10 mouse cellular contexts compared by ENCODE assay signal in genomic region chr19:42000446-42000958, GRCm38 (mm10). TPM values are rescaled to one million over a fixed set of nuclear protein-coding genes. Genes with fewer than 3 reads are reported as not detected.
DNase-seq lines count a peak whose midpoint lies in the region; ATAC-seq and TF ChIP-seq lines count a peak whose summit lies in the region.
"Had no signal": no experiment of that assay in that cellular context is flagged by ENCODE, and none has a peak within 500 bp of the region (broad histone marks: within the 10 kb centered on the region; RNA-seq: fewer than 3 reads in every experiment).

No protein-coding gene starts in this region.

- WGBS in heart, embryonic 13.5 days, result 33% methylated on average over 4 of the region's 4 CpGs
- WGBS in liver, embryonic 11.5 days, result 62% methylated on average over 4 of the region's 4 CpGs

- H3K27ac ChIP-seq in heart, embryonic 13.5 days (replicated peaks), result peak overlapping the region; percentile 58
- peak overlapping the region; percentile 32 for H3K27ac ChIP-seq in liver, embryonic 11.5 days (ENCODE audit: low read depth, low read length)
- H3K27ac ChIP-seq: midbrain, embryonic 15.5 days had no signal

- peaks cover 4% of the 10 kb centered on the region for H3K36me3 ChIP-seq in C2C12 (ENCODE audit: control insufficient read depth, insufficient read depth)
- no peaks in the 10 kb centered on the region for H3K36me3 ChIP-seq in heart, embryonic 13.5 days
- no peaks in the 10 kb centered on the region for H3K36me3 ChIP-seq in liver, embryonic 11.5 days (ENCODE audit: control insufficient read depth, insufficient read depth, low read length)
- H3K36me3 ChIP-seq: midbrain, embryonic 15.5 days had no signal

- no peaks in the 10 kb centered on the region for H3K9me3 ChIP-seq in heart, embryonic 13.5 days
- H3K9me3 ChIP-seq in liver, embryonic 11.5 days (ENCODE audit: control insufficient read depth, low read length), result no peaks in the 10 kb centered on the region
- H3K9me3 ChIP-seq: midbrain, embryonic 15.5 days had no signal

- no peak overlapping the region for H3K4me2 ChIP-seq in heart, embryonic 13.5 days
- no peak overlapping the region for H3K4me2 ChIP-seq in liver, embryonic 11.5 days
- H3K4me2 ChIP-seq: midbrain, embryonic 15.5 days had no signal

- no peak for ATAC-seq in heart, embryonic 13.5 days (ENCODE audit: extremely low read depth, insufficient number of reproducible peaks, low FRiP score, low TSS enrichment)
- ATAC-seq in liver, embryonic 11.5 days (replicated peaks; ENCODE audit: low FRiP score), result no peak
- ATAC-seq: midbrain, embryonic 15.5 days had no signal

- H3K79me3 ChIP-seq in C2C12 (ENCODE audit: low read depth), result peaks cover 76% of the 10 kb centered on the region

- H3K79me2 ChIP-seq in C2C12 (ENCODE audit: control insufficient read depth, insufficient read depth), result peaks cover 92% of the 10 kb centered on the region

- TF ChIP-seq CTCF in C2C12 (IDR thresholded peaks at IDR 0.05; ENCODE audit: control insufficient read depth, insufficient read depth, insufficient read length), result no peak

- no peak overlapping the region for H3K4me3 ChIP-seq in C2C12 (ENCODE audit: insufficient read depth, poor library complexity, severe bottlenecking)
- H3K4me3 ChIP-seq in heart, embryonic 13.5 days, result no peak overlapping the region
- no peak overlapping the region for H3K4me3 ChIP-seq in liver, embryonic 11.5 days (ENCODE audit: low read depth, low read length)
- H3K4me3 ChIP-seq: midbrain, embryonic 15.5 days had no signal

- H3ac ChIP-seq in C2C12 (ENCODE audit: control insufficient read depth, insufficient read length, low read depth), result no peak overlapping the region

- no peaks in the 10 kb centered on the region for H3K27me3 ChIP-seq in C2C12 (ENCODE audit: control insufficient read depth, insufficient read depth, insufficient read length)
- H3K27me3 ChIP-seq in heart, embryonic 13.5 days (replicated peaks), result no peaks in the 10 kb centered on the region
- H3K27me3 ChIP-seq in liver, embryonic 11.5 days (replicated peaks; ENCODE audit: control insufficient read depth, insufficient read depth, low read length), result no peaks in the 10 kb centered on the region
- H3K27me3 ChIP-seq: midbrain, embryonic 15.5 days had no signal

- peak overlapping the region; percentile 58; the same call in 1 of the 2 replicates for H3K9ac ChIP-seq in heart, embryonic 13.5 days
- H3K9ac ChIP-seq in liver, embryonic 11.5 days (ENCODE audit: low read depth, low read length), result 0 out of 2 replicates have a peak overlapping the region, but pooled peaks have one; percentile 1
- H3K9ac ChIP-seq: midbrain, embryonic 15.5 days had no signal

- H3K4me1 ChIP-seq in heart, embryonic 13.5 days, result peaks cover 75% of the 10 kb centered on the region
- peaks cover 18% of the 10 kb centered on the region for H3K4me1 ChIP-seq in liver, embryonic 11.5 days (replicated peaks; ENCODE audit: control insufficient read depth, insufficient read depth, low read length)
- H3K4me1 ChIP-seq: midbrain, embryonic 15.5 days had no signal

- peak; percentile 30 for DNase-seq in gastrocnemius, adult 18-20 months (ENCODE audit: low spot score)
- DNase-seq in gastrocnemius, postnatal 25 days, result no peak
- no peak for DNase-seq in liver, embryonic 11.5 days (ENCODE audit: low spot score)
- DNase-seq in ovary, postnatal 36 days (ENCODE audit: low spot score), result no peak
- DNase-seq in thymus, postnatal 25 days, result no peak
- DNase-seq in retina, postnatal 1 day, result no peak
- DNase-seq: right cerebral cortex, postnatal 14 days had no signal

TF ChIP-seq in C2C12, 6 proteins besides CTCF, POLR2A, EP300 and RAD21:
- TF ChIP-seq CEBPB (IDR thresholded peaks at IDR 0.05; ENCODE audit: low read depth), result no peak
- TF ChIP-seq MYOD1 (IDR thresholded peaks at IDR 0.05; ENCODE audit: control insufficient read depth, insufficient read length, low read depth), result peak; percentile 92

RNA-seq across cellular contexts. Expression of gene Ubtd1, which starts 18.9 kb away (rescaled TPM):
- total RNA-seq in gastrocnemius, adult 18-20 months (2021), result 10 to 100 TPM; 15.5 to 17.3 TPM
- total RNA-seq in gastrocnemius, postnatal 25 days (2021), result 10 to 100 TPM; 15.4 to 19.8 TPM
- 73.0 TPM for polyA plus RNA-seq in C2C12 (2012; fragmentation: generic; extraction: Trizol)
- 12.8 and 14.6 TPM in 2 replicates for polyA plus RNA-seq in heart, embryonic 13.5 days (2015; fragmentation: Nextera tagmentation; extraction: Ambion mirVana)
- polyA plus RNA-seq in liver, embryonic 11.5 days (2014; fragmentation: Nextera tagmentation; extraction: Ambion mirVana), result 6.7 and 7.3 TPM in 2 replicates

RNA-seq across cellular contexts. Expression of gene Mms19, which starts 19.5 kb away (rescaled TPM):
- total RNA-seq in gastrocnemius, adult 18-20 months (2021), result 1 to 10 TPM; 8.7 to 9.7 TPM
- 1 to 10 TPM; 7.7 to 8.7 TPM for total RNA-seq in gastrocnemius, postnatal 25 days (2021)
- polyA plus RNA-seq in C2C12 (2012; fragmentation: generic; extraction: Trizol), result 21.9 TPM
- 17.2 and 22.1 TPM in 2 replicates for polyA plus RNA-seq in heart, embryonic 13.5 days (2015; fragmentation: Nextera tagmentation; extraction: Ambion mirVana)
- 27.9 and 29.1 TPM in 2 replicates for polyA plus RNA-seq in liver, embryonic 11.5 days (2014; fragmentation: Nextera tagmentation; extraction: Ambion mirVana)

RNA-seq across cellular contexts. Expression of gene Ankrd2, which starts 35.3 kb away (rescaled TPM):
- total RNA-seq in gastrocnemius, adult 18-20 months (2021), result 100 to 1,000 TPM; 180 to 360 TPM
- 1,000 to 10,000 TPM in 1 of 2 experiments, 100 to 1,000 TPM in 1; 167 to 1,046 TPM for total RNA-seq in gastrocnemius, postnatal 25 days (2021)
- 0.15 TPM for polyA plus RNA-seq in C2C12 (2012; fragmentation: generic; extraction: Trizol)
- not detected in 2 replicates for polyA plus RNA-seq in heart, embryonic 13.5 days (2015; fragmentation: Nextera tagmentation; extraction: Ambion mirVana)
- polyA plus RNA-seq in liver, embryonic 11.5 days (2014; fragmentation: Nextera tagmentation; extraction: Ambion mirVana), result not detected in 2 replicates

RNA-seq across cellular contexts. Expression of gene Hoga1, which starts 44.9 kb away (rescaled TPM):
- total RNA-seq in gastrocnemius, adult 18-20 months (2021), result 1 to 10 TPM; 2.8 to 4.2 TPM
- total RNA-seq in gastrocnemius, postnatal 25 days (2021), result 1 to 10 TPM; 2.1 to 2.3 TPM
- polyA plus RNA-seq in C2C12 (2012; fragmentation: generic; extraction: Trizol), result 0.30 TPM
- polyA plus RNA-seq in heart, embryonic 13.5 days (2015; fragmentation: Nextera tagmentation; extraction: Ambion mirVana), result 0.44 and 1.4 TPM in 2 replicates
- polyA plus RNA-seq in liver, embryonic 11.5 days (2014; fragmentation: Nextera tagmentation; extraction: Ambion mirVana), result 8.1 and 10.1 TPM in 2 replicates

RNA-seq across cellular contexts. Expression of gene 4933411K16Rik, which starts 51.5 kb away (rescaled TPM):
- under 1 TPM; 0.48 to 0.85 TPM for total RNA-seq in gastrocnemius, adult 18-20 months (2021)
- under 1 TPM; 0.20 to 0.32 TPM for total RNA-seq in gastrocnemius, postnatal 25 days (2021)
- polyA plus RNA-seq in C2C12 (2012; fragmentation: generic; extraction: Trizol), result 0.18 TPM
- polyA plus RNA-seq in heart, embryonic 13.5 days (2015; fragmentation: Nextera tagmentation; extraction: Ambion mirVana), result not detected in 2 replicates
- 0.13 and 0.40 TPM in 2 replicates for polyA plus RNA-seq in liver, embryonic 11.5 days (2014; fragmentation: Nextera tagmentation; extraction: Ambion mirVana)
- polyA plus RNA-seq: midbrain, embryonic 15.5 days had no signal
